Mouse (Mus musculus) hematopoietic stem cell, adult 5-6 weeks (primary cell): ENCODE measurements at regions not wholly inside any gene's neighbourhood (a gene's known extent, or its start where the extent isn't known, plus 50 kb on each side); places are given as distances from the start of the nearest gene placed in this dataset.

Experiments
- ATAC-seq, 2 experiments: fragments of 125-278 bp in 1 of 2; replicated peaks in 1 of 2; 2 replicates each; pipeline ENCODE4 v1.8.0; 2016 to 2017; ENCODE audit warnings: inconsistent platforms in 2 of 2, mild to moderate bottlenecking in 2 of 2, moderate number of reproducible peaks in 2 of 2, low read depth in 1 of 2, moderate TSS enrichment in 1 of 2; ENCODE audit not compliant: low FRiP score in 2 of 2, poor library complexity in 2 of 2, severe bottlenecking in 2 of 2, insufficient read depth in 1 of 2, low TSS enrichment in 1 of 2

DNA sequence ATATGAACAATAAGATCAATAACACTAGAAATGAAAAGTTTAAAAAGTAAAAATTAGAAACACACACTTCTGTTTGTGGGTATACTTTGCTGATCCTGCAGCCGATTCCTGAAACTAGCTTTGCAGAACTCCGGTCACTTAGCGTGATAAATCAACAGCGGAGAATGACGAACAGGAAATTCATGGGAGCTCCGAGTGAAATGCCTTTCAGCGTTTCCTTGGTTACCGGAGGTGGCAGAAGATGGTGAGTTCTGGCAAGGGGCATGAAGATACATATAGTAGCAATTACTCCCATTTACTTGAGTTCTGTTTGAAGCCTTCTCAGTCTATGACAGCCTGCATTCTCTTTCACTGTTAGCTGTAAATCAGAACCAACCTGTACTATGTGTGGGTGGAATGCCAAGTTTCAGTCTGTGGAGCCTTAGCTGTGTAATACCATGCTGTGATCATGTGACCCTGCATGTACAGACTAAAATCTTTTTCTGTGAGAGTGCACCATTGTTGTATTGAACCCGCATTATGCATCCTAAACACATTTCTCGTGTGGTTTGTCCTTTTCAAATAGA lies 109.0 kb upstream of the Itga1 start:
- peak; percentile 85 to 86 for ATAC-seq

DNA sequence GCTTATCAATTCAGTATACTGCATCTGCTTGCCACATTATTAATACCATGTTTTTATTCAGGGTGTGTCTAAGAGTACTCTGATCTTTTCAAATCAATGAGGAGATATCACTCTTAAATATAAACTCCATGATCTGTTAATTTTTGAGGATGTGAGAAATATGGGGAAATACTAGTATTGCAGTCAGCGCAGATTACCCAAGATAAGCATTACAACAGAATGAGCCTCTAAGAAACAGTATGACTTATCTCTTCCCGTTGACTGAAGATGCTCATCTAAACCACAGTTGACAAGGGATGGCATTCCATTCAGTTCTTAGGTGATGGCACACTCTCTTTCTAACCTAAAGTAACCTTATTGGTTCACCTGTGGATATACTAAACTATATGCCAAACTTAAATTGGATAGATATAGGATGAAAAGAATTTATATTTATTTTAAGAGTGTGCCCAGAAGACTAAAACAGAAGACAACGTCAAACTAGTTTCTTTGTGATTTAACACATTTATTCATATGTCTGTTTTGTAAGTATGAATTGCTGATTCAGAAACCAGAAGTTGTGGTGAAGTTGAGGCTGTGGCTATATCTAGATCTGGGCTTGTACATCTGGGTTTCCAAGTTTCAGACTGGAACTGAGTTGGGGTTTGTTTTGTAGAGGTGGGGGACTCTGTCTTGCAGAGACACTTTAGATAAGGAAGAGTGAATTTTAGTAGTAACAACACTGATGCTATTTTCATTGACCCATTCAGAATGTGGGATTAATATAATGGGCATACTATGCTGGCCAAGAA lies 107.8 kb upstream of the Itga1 start:
- ATAC-seq, result peak; percentile 58 to 81; a peak in 3 of 4 replicates

GRCm38 (mm10) chr13:115206723-115207122 lies 105.0 kb upstream of the Itga1 start:
- ATAC-seq, result no peak

- no peak for ATAC-seq
These were observed 97.4 kb upstream of the Itga1 start for GRCm38 (mm10) chr13:115199166-115199565.

DNA sequence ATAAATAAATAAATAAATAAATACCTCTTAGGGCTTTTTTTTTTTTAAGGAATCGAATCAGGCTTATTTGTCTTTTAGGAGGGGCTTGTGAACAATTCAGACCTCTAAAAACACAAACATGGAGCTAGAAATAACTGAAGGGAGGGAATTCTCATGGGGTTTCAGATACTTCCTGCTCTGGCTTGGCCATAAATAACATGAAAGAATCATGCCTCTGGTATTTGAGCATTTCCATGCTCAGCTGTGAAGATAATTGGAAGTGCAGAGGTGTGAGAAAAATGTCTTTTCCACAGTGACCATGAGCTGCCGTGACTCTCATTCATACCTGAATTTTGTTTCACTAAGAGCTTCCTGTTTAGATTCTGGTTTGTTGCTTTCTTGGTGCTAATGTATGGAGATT lies 86.3 kb upstream of the Itga1 start:
- ATAC-seq, result no peak

GRCm38 (mm10) chr13:115187356-115187755 lies 85.6 kb upstream of the Itga1 start:
- no peak for ATAC-seq

GRCm38 (mm10) chr13:115182211-115182870 lies 80.6 kb upstream of the Itga1 start:
- no peak for ATAC-seq

GRCm38 (mm10) chr13:115178175-115178917 lies 76.6 kb upstream of the Itga1 start:
- peak; percentile 80 to 87 for ATAC-seq

DNA sequence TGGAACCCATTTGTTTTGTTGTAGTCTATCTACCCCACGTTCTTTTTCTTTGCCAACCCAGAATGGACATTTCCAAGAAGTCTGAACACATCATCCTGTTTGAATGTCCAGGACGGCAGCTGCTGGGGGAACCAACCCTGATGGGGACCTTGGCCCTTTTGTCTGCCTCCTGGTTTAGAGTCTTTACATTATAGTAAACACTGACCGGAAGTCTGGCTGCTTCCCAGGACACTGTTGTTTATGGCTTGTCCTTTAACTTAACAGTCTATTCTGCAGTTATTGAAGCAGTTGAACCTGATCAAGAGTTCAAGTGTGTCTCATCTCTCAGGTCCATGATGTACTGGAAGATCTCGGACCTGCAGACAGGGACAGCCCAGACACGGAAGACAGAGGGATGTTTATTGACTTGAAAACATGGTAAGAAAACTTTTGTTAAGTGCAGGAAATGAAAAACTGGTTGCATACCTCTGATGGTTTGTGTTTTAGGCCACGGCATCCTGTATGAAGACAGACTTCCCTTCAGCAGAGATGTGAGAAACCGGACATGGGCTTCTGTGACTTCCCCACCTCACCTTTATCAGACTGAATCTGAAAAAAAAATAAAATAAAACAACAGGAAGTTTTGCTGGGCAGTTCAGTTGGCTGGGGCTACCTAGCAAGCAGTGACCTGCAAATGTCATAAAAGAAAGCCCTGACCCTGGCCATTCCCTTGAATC lies 69.7 kb upstream of the Itga1 start:
- ATAC-seq, result no peak; a peak in 3 of 4 replicates

DNA sequence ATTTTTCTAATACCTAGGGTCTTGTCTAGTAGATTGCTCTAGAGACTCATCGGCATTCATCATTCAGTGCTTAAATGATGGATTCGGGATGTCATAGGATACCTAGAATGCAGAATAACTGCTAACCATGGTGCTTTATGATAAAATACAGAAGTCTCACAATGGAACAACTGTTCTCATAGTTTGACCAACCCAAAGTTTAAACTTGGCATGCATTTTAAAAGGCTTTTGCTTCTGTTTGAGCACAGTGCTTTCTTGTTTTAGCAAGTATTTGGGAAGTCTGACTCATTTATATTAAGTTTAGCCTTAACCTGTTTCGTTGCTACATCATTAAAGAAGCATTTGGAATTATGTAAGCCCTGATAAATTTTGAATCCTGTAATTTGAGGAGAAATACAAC lies 64.2 kb upstream of the Itga1 start:
- ATAC-seq, result no peak

GRCm38 (mm10) chr13:115162689-115163413 lies 61.1 kb upstream of the Itga1 start:
- peak in 1 of 2 experiments; percentile 22; a peak in 1 of 4 replicates for ATAC-seq

- no peak for ATAC-seq
These were observed 57.6 kb upstream of the Itga1 start for GRCm38 (mm10) chr13:115159386-115159785.
